Mouse (Mus musculus) intestine, postnatal 0 days (tissue): ENCODE measurements around the gene Prkca. TPM values are rescaled to one million over a fixed set of nuclear protein-coding genes. Genes with fewer than 3 reads are reported as not detected.

Source experiments
- ATAC-seq: fragments of 200-750 bp; cut with Nextera tagmentation; 2 replicates; pipeline ENCODE4 v1.8.0; 2017; ENCODE audit warnings: mild to moderate bottlenecking, moderate TSS enrichment, moderate library complexity
- H3K27ac ChIP-seq: fragments of 300-500 bp; sonication (generic); 2 replicates; pipeline ENCODE4 v1.5.1; 2014; ENCODE audit warnings: mild to moderate bottlenecking, low read depth, low read length, moderate library complexity
- H3K27me3 ChIP-seq: fragments of 300-500 bp; sonication (generic); replicated peaks from 2 replicates; pipeline ENCODE4 v1.6.1; 2014; ENCODE audit warnings: low read length, mixed read lengths; ENCODE audit not compliant: control insufficient read depth, insufficient read depth
- H3K36me3 ChIP-seq: fragments of 300-500 bp; sonication (generic); 2 replicates; pipeline ENCODE4 v1.6.1; 2014; ENCODE audit warnings: mild to moderate bottlenecking, moderate library complexity; ENCODE audit not compliant: control insufficient read depth, insufficient read depth
- H3K4me1 ChIP-seq: fragments of 300-500 bp; sonication (generic); replicated peaks from 2 replicates; pipeline ENCODE4 v1.6.1; 2014; ENCODE audit warnings: antibody characterized with exemption, low read length, mixed read lengths; ENCODE audit not compliant: control insufficient read depth, insufficient read depth
- H3K4me2 ChIP-seq: fragments of 300-500 bp; sonication (generic); replicated peaks from 2 replicates; pipeline ENCODE4 v1.6.1; 2014; ENCODE audit warnings: low read depth, mild to moderate bottlenecking, moderate library complexity
- H3K4me3 ChIP-seq: fragments of 300-500 bp; sonication (generic); 2 replicates; pipeline ENCODE4 v1.5.1; 2014; ENCODE audit warnings: low read depth, low read length
- H3K9ac ChIP-seq: fragments of 300-500 bp; sonication (generic); 2 replicates; pipeline ENCODE4 v1.6.1; 2014; ENCODE audit warnings: mild to moderate bottlenecking, low read depth, low read length
- H3K9me3 ChIP-seq: fragments of 300-500 bp; sonication (generic); 2 replicates; pipeline ENCODE4 v1.6.1; 2016; ENCODE audit warnings: mixed run types; ENCODE audit not compliant: control insufficient read depth
- CTCF ChIP-seq: sonication (generic); IDR thresholded peaks from 2 replicates; pipeline ENCODE4 v1.5.1; 2016; ENCODE audit warnings: low read depth, mild to moderate bottlenecking, control low read depth, antibody characterized with exemption, moderate library complexity
- WGBS: fragments of 180-500 bp; shearing (Covaris S2); extraction: QIAGEN DNeasy Blood & Tissue Kit; methylation state at CpG from one replicate; pipeline ENCODE4 v1.1.7; 2014; 5-methylcytosine and 5-hydroxymethylcytosine counted together
- polyA plus RNA-seq: library from polyadenylated mRNA; unstranded; fragments of >200 nt; fragmentation: Nextera tagmentation; extraction: Ambion mirVana; gene quantifications from 2 replicates; pipeline ENCODE4 v1.2.1, GENCODE M21; 2015

Gene Prkca
- polyA plus RNA-seq, 1 experiment from 2014 or later, result 14.5 TPM

DNA sequence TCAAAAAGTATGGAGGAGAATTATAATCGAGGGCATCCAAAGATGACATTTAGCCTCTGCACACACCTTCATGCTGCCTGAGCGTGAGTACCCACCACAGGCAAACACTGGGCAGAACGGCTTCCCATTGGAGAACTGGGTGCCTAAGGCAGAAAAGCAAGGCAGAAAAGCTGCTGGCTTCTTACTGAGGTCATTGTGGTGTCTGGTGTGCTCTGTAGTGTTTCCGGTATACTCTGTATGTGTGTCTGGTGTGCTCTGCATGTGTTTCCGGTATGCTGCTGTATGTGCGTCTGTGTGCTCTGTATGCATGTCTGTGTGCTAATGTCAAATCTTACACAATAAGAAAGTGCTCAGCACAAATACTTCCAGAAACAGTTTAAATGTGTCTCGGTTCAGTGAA, 127.7 kb downstream of the Prkca start:
- no peak for ATAC-seq
- H3K4me2 ChIP-seq, result no peak overlapping the region
- no peaks in the 10 kb centered on the region for H3K9me3 ChIP-seq
- no peak overlapping the region for H3K9ac ChIP-seq
- no peaks in the 10 kb centered on the region for H3K27me3 ChIP-seq
- no peak overlapping the region for H3K4me3 ChIP-seq
- no peak for TF ChIP-seq CTCF
- no peaks in the 10 kb centered on the region for H3K36me3 ChIP-seq
- 86% methylated on average over 7 of the region's 7 CpGs for WGBS
- H3K4me1 ChIP-seq, result peaks cover 9% of the 10 kb centered on the region
- no peak overlapping the region for H3K27ac ChIP-seq

DNA sequence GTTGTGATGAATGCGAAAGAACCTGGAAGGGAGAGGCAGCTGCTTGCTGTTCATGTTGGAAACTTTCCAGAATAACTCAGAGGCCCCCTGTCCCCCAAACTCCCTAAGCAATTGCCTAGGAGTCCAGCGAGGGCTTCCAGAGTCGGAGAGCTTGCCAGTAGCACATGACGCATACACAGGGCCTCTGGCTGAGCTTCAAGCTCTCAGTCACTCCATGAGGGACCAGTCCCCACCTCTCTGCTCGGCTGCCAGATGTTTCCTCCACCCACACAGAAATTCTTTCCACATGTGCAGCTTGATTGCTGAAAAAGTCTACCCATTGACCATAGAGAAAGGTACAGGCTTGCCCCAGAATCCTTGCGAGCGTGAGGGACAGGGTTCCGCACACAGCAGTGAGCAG, 128.3 kb downstream of the Prkca start:
- Histone ChIP-seq H3K4me2 (peak overlapping the region; percentile 33), H3K9ac (no peak overlapping the region), H3K4me3 (no peak overlapping the region), H3K27ac (no peak overlapping the region), H3K4me1 (peaks cover 12% of the 10 kb centered on the region), H3K36me3 (no peaks in the 10 kb centered on the region), H3K9me3 (no peaks in the 10 kb centered on the region), H3K27me3 (no peaks in the 10 kb centered on the region)
- 31% methylated on average over 8 of the region's 8 CpGs for WGBS
- ATAC-seq, result peak; percentile 42
- TF ChIP-seq CTCF, result no peak

DNA sequence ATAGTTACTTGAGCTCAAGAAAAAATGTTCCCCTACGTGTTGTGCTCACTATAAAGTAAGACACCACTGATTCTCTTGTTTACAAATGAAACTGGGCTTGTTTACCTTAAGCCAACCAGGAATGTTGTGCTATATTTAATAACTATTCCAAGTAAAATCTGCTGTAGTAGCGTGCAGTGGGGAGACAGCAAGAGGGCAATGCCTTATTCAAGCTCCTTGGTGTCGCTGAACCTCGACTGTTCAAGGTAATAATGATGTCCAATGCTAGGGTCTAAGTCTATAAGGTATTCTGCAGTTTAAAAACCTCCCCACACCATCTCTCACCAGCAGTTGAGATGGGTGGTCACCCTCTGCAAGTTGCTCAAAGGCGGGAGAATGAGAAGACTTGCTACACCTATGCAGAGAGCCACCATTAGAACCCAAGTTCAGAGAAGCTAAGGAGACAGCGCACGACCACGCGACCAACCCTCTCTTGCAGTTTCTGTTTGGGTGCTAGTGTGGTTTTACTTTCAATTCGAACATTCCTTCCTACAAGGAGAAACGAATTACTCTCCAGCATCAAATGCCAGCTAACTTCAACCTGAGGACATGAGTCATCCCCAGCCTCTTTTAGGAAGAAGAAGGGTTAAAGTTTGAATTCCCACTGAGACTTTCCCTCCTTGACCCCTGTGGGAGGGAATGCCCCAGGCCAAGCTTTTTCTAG, 129.1 kb downstream of the Prkca start:
- ATAC-seq, result no peak
- TF ChIP-seq CTCF, result no peak
- WGBS, result 61% methylated on average over 11 of the region's 11 CpGs
- Histone ChIP-seq H3K36me3 (no peaks in the 10 kb centered on the region), H3K4me2 (peak overlapping the region; percentile 33), H3K9ac (no peak overlapping the region), H3K27ac (no peak overlapping the region), H3K27me3 (no peaks in the 10 kb centered on the region), H3K4me3 (no peak overlapping the region), H3K4me1 (peaks cover 16% of the 10 kb centered on the region), H3K9me3 (no peaks in the 10 kb centered on the region)

DNA sequence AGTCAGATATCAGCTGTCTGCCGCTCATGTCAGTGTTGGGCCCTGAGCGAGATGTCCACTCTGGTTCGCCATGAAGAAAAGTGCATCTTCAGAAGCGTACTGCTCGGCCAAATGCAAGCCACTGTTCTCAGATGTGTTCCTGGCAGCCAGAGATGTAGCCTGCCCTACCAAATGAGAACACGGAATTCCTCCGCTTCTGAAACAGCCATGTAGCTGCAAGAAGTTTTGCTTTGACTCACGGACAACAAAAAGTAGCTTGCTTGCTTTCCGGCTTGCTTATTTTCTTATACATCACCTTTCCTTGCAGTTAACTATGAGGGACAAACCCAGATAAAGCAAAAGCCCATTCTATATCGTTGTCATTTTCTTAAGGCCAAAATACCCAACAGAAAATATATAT, 129.9 kb downstream of the Prkca start:
- Histone ChIP-seq H3K4me1 (peaks cover 17% of the 10 kb centered on the region), H3K27ac (no peak overlapping the region), H3K27me3 (no peaks in the 10 kb centered on the region), H3K9me3 (no peaks in the 10 kb centered on the region), H3K4me2 (no peak overlapping the region), H3K4me3 (no peak overlapping the region), H3K36me3 (no peaks in the 10 kb centered on the region), H3K9ac (no peak overlapping the region)
- 95% methylated on average over 10 of the region's 10 CpGs for WGBS
- TF ChIP-seq CTCF, result no peak
- ATAC-seq, result no peak

DNA sequence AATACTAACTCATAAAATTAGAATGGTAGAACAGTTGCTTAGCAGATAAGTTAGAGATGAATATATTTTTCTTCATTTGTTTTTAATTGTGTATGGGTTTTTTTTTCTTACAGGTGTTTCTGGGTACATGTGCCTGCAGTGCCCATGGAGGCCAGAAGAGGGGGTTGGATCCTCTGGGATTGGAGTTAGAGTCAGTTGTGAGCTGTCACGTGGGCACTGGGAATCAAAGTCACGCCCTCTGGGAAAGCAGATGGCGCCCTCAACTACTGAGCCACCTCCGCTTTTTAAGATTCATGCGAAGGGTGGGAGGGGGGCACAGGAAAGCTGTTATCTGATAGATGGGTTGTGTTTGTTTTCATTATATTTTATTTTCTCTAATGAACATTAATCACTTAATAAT, 131.1 kb downstream of the Prkca start:
- Histone ChIP-seq H3K4me2 (no peak overlapping the region), H3K27me3 (no peaks in the 10 kb centered on the region), H3K4me3 (no peak overlapping the region), H3K36me3 (no peaks in the 10 kb centered on the region), H3K27ac (no peak overlapping the region), H3K9ac (no peak overlapping the region), H3K9me3 (no peaks in the 10 kb centered on the region), H3K4me1 (peaks cover 17% of the 10 kb centered on the region)
- ATAC-seq, result no peak
- WGBS, result 95% methylated on average over 5 of the region's 5 CpGs
- peak; percentile 44 for TF ChIP-seq CTCF

DNA sequence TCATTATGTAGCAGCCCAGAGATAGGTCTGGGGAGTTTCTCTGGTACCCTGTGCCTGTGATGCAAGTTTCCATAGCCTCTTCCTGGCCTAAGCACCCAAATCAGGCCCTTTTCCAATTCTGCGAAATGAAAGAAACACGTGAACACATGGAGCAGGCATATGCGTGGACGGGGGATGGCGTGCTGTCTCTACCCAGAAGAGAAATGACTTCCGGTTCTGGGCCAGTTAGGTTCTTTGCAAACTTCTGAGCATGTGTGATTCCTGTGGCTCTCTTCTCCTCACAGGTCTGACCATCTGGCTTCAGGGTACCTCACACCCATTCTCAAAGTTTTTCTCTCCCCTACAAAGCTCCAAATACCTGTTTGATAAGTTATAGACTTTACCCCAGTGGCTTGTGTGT, 131.7 kb downstream of the Prkca start:
- H3K9ac ChIP-seq, result no peak overlapping the region
- no peak overlapping the region for H3K27ac ChIP-seq
- no peak overlapping the region for H3K4me2 ChIP-seq
- H3K4me1 ChIP-seq, result peaks cover 17% of the 10 kb centered on the region
- H3K4me3 ChIP-seq, result no peak overlapping the region
- no peak for TF ChIP-seq CTCF
- H3K27me3 ChIP-seq, result no peaks in the 10 kb centered on the region
- no peak for ATAC-seq
- H3K9me3 ChIP-seq, result no peaks in the 10 kb centered on the region
- H3K36me3 ChIP-seq, result no peaks in the 10 kb centered on the region
- WGBS, result 85% methylated on average over 6 of the region's 6 CpGs
